Mouse (Mus musculus) ES-Bruce4 (cell line): ENCODE results near the gene Ndufb6.

Experiments used
- EP300 ChIP-seq: IDR thresholded peaks from 2 replicates; pipeline ENCODE4 v1.6.1; 2011; ENCODE audit warnings: low read depth, low read length; ENCODE audit not compliant: insufficient read depth
- POLR2A ChIP-seq: IDR thresholded peaks from one replicate; pipeline ENCODE4 v1.8.1; 2011; ENCODE audit warnings: low read length; ENCODE audit not compliant: insufficient read depth

- peak; percentile 76; the same call in 1 of the 2 replicates for TF ChIP-seq EP300
- TF ChIP-seq POLR2A: peak; percentile 94
These were observed 9.7 kb downstream of the Ndufb6 start, which contains the start of the genes Smim27 and Topors for GRCm38 (mm10) chr4:40269430-40270032.
